Mouse (Mus musculus) lung, postnatal 0 days (tissue): ENCODE data around the gene Reg1.
"Not testable (repeated sequence)": the region's sequence is repeated elsewhere in the genome, so short reads cannot be mapped to it uniquely, and the experiment has no call there.

Experiments
- CTCF ChIP-seq: IDR thresholded peaks from 2 replicates; pipeline ENCODE4 v1.5.1; 2016; ENCODE audit warnings: antibody characterized with exemption, mild to moderate bottlenecking
- EP300 ChIP-seq: IDR thresholded peaks from 2 replicates; pipeline ENCODE4 v1.6.1; 2016; ENCODE audit warnings: antibody characterized with exemption, mild to moderate bottlenecking, control low read depth

GRCm38 (mm10) chr6:78395323-78395722 lies 27.2 kb upstream of the Reg1 start, which contains the start of gene Reg2:
- TF ChIP-seq CTCF, EP300: not testable (repeated sequence)
